Mouse (Mus musculus) inflammation-experienced regulatory T-cells, adult 16 weeks (primary cell): ENCODE results near the gene Tssk3. TPM values are rescaled to one million over a fixed set of nuclear protein-coding genes. Genes with fewer than 3 reads are reported as not detected.

Experiments used
- polyA plus RNA-seq: library from polyadenylated mRNA; unstranded; fragments of 100-300 nt; shearing (Covaris generic); gene quantifications from one replicate; pipeline ENCODE4 v1.2.1, GENCODE M21; 2017

Tssk3 gene
- polyA plus RNA-seq = not detected

GRCm38 (mm10) chr4:129490972-129491880 is at the start of gene Tssk3, which contains the start of gene Fam229a:
Gene Tssk3, minus strand, starts transcription at chr4:129491022.
Gene Fam229a, plus strand, starts transcription at chr4:129491190.

GRCm38 (mm10) chr4:129513086-129513767 is 22.4 kb upstream of the Tssk3 start, which contains the start of gene Marcksl1:
Gene Marcksl1, plus strand, starts transcription at chr4:129513581.

GRCm38 (mm10) chr4:129461183-129461960 is 29.4 kb downstream of the Tssk3 start, which contains the start of gene Bsdc1:
Gene Bsdc1, plus strand, starts transcription at chr4:129461581.

GRCm38 (mm10) chr4:129440340-129441063 is 50.3 kb downstream of the Tssk3 start, which contains the start of gene Zbtb8b:
Gene Zbtb8b, minus strand, starts transcription at chr4:129440853.

Other genes starting within 250 kb of the Tssk3 start
- 0.35 TPM for gene C77080, start 229.6 kb downstream of the Tssk3 start, polyA plus RNA-seq
- 0.24 TPM for gene Sync, start 203.4 kb downstream of the Tssk3 start, polyA plus RNA-seq
- gene Rbbp4, start 155.7 kb downstream of the Tssk3 start, polyA plus RNA-seq = 395 TPM
- gene Zbtb8os, start 155.3 kb downstream of the Tssk3 start, polyA plus RNA-seq = 79.4 TPM
- 14.4 TPM for gene Zbtb8a, start 112.9 kb downstream of the Tssk3 start, polyA plus RNA-seq
- 0.20 TPM for gene Zbtb8b, start 50.2 kb downstream of the Tssk3 start, polyA plus RNA-seq
- gene Bsdc1, start 29.4 kb downstream of the Tssk3 start, polyA plus RNA-seq = 45.1 TPM
- gene Fam229a, start 168 bp upstream of the Tssk3 start, polyA plus RNA-seq = not detected
- gene Marcksl1, start 22.6 kb upstream of the Tssk3 start, polyA plus RNA-seq = 13.5 TPM
- 379 TPM for gene Hdac1, start 51.7 kb upstream of the Tssk3 start, polyA plus RNA-seq
- gene Lck, start 82.6 kb upstream of the Tssk3 start, polyA plus RNA-seq = 1,731 TPM
- gene Fam167b, start 87.5 kb upstream of the Tssk3 start, polyA plus RNA-seq = 0.98 TPM
- 188 TPM for gene Eif3i, start 109.6 kb upstream of the Tssk3 start, polyA plus RNA-seq
- gene Tmem234, start 109.6 kb upstream of the Tssk3 start, polyA plus RNA-seq = 244 TPM
- gene Dcdc2b, start 123.2 kb upstream of the Tssk3 start, polyA plus RNA-seq = 9.3 TPM
- gene Iqcc, start 128.1 kb upstream of the Tssk3 start, polyA plus RNA-seq = 46.3 TPM
- gene Ccdc28b, start 132.9 kb upstream of the Tssk3 start, polyA plus RNA-seq = 55.1 TPM
- gene Txlna, start 150.0 kb upstream of the Tssk3 start, polyA plus RNA-seq = 96.9 TPM
- gene Kpna6, start 181.7 kb upstream of the Tssk3 start, polyA plus RNA-seq = 25.8 TPM
- 24.0 TPM for gene Tmem39b, start 205.8 kb upstream of the Tssk3 start, polyA plus RNA-seq